Mouse (Mus musculus) liver, embryonic 14.5 days (tissue): ENCODE data around the gene Mrpl49. TPM values are rescaled to one million over a fixed set of nuclear protein-coding genes. Genes with fewer than 3 reads are reported as not detected.
A peak's percentile ranks its signal among the peaks of the same experiment; 100 is the strongest.

Experiments used
- ATAC-seq: fragments of 200-750 bp; cut with Nextera tagmentation; 2 replicates; pipeline ENCODE4 v1.8.0; 2017; ENCODE audit warnings: moderate number of reproducible peaks, mild to moderate bottlenecking, moderate library complexity; ENCODE audit not compliant: insufficient read depth
- DNase-seq, 3 experiments: peaks; one replicate each; pipeline ENCODE4 v3.0.0-alpha.2; 2012 to 2013; ENCODE audit warnings: low read depth in 3 of 3, low spot score in 3 of 3
- H3K27ac ChIP-seq: fragments of 300-500 bp; sonication (generic); 2 replicates; pipeline ENCODE4 v1.5.1; 2014; ENCODE audit warnings: moderate library complexity, mild to moderate bottlenecking, control low read depth, inconsistent platforms
- H3K27me3 ChIP-seq: fragments of 300-500 bp; sonication (generic); 2 replicates; pipeline ENCODE4 v1.6.1; 2014; ENCODE audit warnings: mild to moderate bottlenecking, low read length, moderate library complexity; ENCODE audit not compliant: control insufficient read depth, insufficient read depth
- H3K36me3 ChIP-seq: fragments of 300-500 bp; sonication (generic); replicated peaks from 2 replicates; pipeline ENCODE4 v1.6.1; 2014; ENCODE audit warnings: low read depth; ENCODE audit not compliant: control insufficient read depth, insufficient read depth
- H3K4me1 ChIP-seq, 2 experiments: fragments of 200-500 bp in 1 of 2; fragments of 300-500 bp in 1 of 2; sonication (generic) in 1 of 2; replicated peaks; 2 replicates each; pipeline ENCODE4 v1.6.1; 2012 to 2014; ENCODE audit warnings: antibody characterized with exemption in 1 of 2, inconsistent platforms in 1 of 2, low read length in 1 of 2; ENCODE audit not compliant: control insufficient read depth in 2 of 2, insufficient read depth in 2 of 2
- H3K4me2 ChIP-seq: fragments of 300-500 bp; sonication (generic); 2 replicates; pipeline ENCODE4 v1.6.1; 2014; ENCODE audit warnings: low read depth, mild to moderate bottlenecking, control low read depth, moderate library complexity
- H3K4me3 ChIP-seq, 2 experiments: fragments of 200-500 bp in 1 of 2; fragments of 300-500 bp in 1 of 2; sonication (generic) in 1 of 2; 2 replicates each; pipeline ENCODE4 v1.5.1; 2012 to 2014; ENCODE audit warnings: low read depth in 2 of 2, low read length in 2 of 2, mild to moderate bottlenecking in 2 of 2, control low read depth in 1 of 2, inconsistent platforms in 1 of 2, moderate library complexity in 1 of 2; ENCODE audit not compliant: insufficient read depth in 1 of 2
- H3K9ac ChIP-seq: fragments of 300-500 bp; sonication (generic); replicated peaks from 2 replicates; pipeline ENCODE4 v1.6.1; 2014; ENCODE audit warnings: mild to moderate bottlenecking, control low read depth, moderate library complexity
- H3K9me3 ChIP-seq: fragments of 300-500 bp; sonication (generic); 2 replicates; pipeline ENCODE4 v1.6.1; 2016; ENCODE audit warnings: low read length, mixed read lengths; ENCODE audit not compliant: control insufficient read depth
- CTCF ChIP-seq: IDR thresholded peaks from 2 replicates; pipeline ENCODE4 v1.5.1; 2016; ENCODE audit warnings: antibody characterized with exemption, low read depth, control low read depth
- EP300 ChIP-seq: IDR thresholded peaks from 2 replicates; pipeline ENCODE4 v1.6.1; 2016; ENCODE audit warnings: antibody characterized with exemption, low read depth
- WGBS: fragments of 180-500 bp; shearing (Covaris S2); extraction: QIAGEN DNeasy Blood & Tissue Kit; methylation state at CpG from one replicate; pipeline ENCODE4 v1.1.7; 2014; ENCODE audit not compliant: insufficient replicate concordance; 5-methylcytosine and 5-hydroxymethylcytosine counted together
- polyA plus RNA-seq, 2 experiments: library from polyadenylated mRNA; depleted of rRNA in 1 of 2; stranded (reverse) in 1 of 2; unstranded in 1 of 2; fragments of >200 nt; fragmentation: Nextera tagmentation in 1 of 2; extraction: Ambion mirVana in 1 of 2; gene quantifications; 2 replicates each; pipeline versions ENCODE4 v1.2.1 to v1.2.3; 2012 to 2014

The Mrpl49 gene
- polyA plus RNA-seq, 2 experiments, result 29.6 to 43.7 TPM

DNA sequence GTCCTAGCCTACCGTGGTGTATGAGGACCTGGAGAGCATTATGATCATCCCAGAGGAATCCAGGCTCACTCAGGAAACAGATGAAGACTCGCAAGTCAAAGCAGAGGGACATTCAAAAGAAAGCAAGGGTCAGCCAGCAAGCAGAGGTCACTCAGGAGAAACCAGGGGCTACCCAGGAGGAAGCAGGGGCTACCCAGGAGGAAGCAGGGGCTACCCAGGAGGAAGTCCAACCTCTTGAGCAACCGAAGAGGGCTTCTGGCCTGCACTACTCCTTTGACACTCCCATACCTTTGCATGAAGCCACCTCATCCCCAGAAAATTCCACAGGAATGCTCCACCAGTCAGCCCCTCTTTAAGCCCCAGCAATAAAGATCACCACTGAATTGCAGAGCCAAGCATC lies 40.3 kb upstream of the Mrpl49 start:
- Histone ChIP-seq H3K36me3 (peaks cover 17% of the 10 kb centered on the region), H3K4me2 (no peak overlapping the region), H3K27me3 (no peaks in the 10 kb centered on the region), H3K9ac (no peak overlapping the region), H3K4me3 (no peak overlapping the region), H3K27ac (no peak overlapping the region), H3K9me3 (no peaks in the 10 kb centered on the region), H3K4me1 (peaks cover 10% of the 10 kb centered on the region in 2 experiments)
- 61% methylated on average over 3 of the region's 3 CpGs for WGBS
- no peak for ATAC-seq
- TF ChIP-seq CTCF, result no peak
- TF ChIP-seq EP300, result no peak
- DNase-seq, result no peak

DNA sequence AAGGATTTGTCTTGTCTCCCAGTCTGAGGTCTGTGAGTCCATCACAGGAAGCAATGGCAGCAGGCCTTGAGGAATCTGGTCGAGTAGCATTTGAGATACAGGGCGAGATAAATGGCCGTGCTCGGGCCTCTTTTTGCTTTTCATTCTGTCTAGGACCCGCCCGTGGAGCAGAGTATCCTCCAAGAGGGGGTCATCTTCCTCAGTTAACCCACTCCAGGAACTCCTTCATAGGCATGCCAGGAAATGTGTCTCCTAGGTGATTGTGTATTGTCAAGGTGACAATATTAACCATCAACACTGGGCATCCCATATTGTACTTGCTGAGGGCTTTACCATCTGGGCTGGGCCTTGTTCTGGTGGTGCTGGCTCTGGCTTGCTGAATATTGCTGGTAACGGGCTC lies 36.5 kb upstream of the Mrpl49 start, which contains the start of gene AC131692.1:
AC131692.1 (plus strand) TSS at position 301 of the 400 bp plus-strand sequence.
- TF ChIP-seq EP300, result no peak
- Histone ChIP-seq H3K4me2 (no peak within 1 kb of the TSS), H3K36me3 (peaks cover 53% of the 10 kb centered on the region), H3K4me1 (no peaks in the 10 kb centered on the region), H3K27ac (no peak within 1 kb of the TSS), H3K27me3 (no peaks in the 10 kb centered on the region), H3K9me3 (no peaks in the 10 kb centered on the region), H3K4me3 (no peak within 1 kb of the TSS), H3K9ac (no peak within 1 kb of the TSS)
- no peak for DNase-seq
- ATAC-seq, result no peak
- 77% methylated on average over 7 of the region's 7 CpGs for WGBS

DNA sequence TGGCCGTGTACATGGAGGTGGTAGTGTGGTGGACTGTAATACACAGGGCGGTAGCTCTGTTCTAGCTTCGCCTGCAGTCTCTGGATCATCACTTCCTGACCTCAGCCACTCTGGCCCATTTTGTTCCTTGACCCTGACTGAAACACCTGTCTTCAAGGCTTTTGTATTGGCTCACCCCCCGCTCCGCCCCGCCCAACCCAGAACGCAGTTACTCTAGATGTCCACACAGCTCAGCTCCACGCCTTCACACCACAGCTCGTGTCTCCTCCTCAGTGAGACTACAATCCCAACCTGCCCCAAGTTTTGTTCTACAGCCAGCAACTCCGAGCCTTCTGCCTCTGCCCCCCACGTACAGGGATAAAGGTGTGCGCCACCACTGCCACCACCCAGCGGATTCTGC lies 31.3 kb upstream of the Mrpl49 start:
- TF ChIP-seq CTCF, result no peak
- no peak for TF ChIP-seq EP300
- Histone ChIP-seq H3K27ac (no peak overlapping the region), H3K36me3 (peaks cover 66% of the 10 kb centered on the region), H3K27me3 (no peaks in the 10 kb centered on the region), H3K4me1 (peaks cover 7 to 8% of the 10 kb centered on the region in 2 experiments; a peak in 3 of 4 replicates), H3K4me2 (no peak overlapping the region), H3K4me3 (no peak overlapping the region), H3K9ac (no peak overlapping the region), H3K9me3 (no peaks in the 10 kb centered on the region)
- no peak for DNase-seq
- no peak for ATAC-seq
- WGBS, result 93% methylated on average over 13 of the region's 13 CpGs

DNA sequence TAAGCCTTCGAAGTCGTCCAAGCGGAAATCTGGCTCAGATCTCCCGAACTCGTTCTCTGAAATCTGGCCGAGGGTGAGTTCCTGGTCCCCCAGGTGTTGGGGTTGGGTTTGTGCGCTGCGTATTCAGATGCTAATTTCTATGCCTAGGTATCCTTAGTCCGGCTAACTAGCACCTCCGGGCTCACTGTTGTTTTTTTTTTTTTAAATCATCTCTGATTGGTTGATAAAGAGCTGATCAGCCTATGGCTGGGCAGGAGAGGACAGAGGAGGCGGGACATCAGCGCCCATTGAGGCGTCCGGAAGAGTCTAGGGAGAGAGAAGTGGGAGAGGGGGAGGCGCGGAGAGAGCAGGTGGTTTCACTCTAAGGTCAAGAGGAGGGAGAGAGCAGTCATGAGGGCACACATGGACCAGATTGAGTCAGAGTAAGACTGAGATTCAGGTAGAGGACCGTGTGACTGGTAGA lies 27.9 kb upstream of the Mrpl49 start:
- H3K9me3 ChIP-seq, result no peaks in the 10 kb centered on the region
- peak overlapping the region; percentile 93 for H3K9ac ChIP-seq
- H3K4me1 ChIP-seq, result peaks cover 9 to 10% of the 10 kb centered on the region in 2 experiments; a peak in 3 of 4 replicates
- TF ChIP-seq EP300 (no peak), CTCF (no peak)
- H3K27ac ChIP-seq, result peak overlapping the region; percentile 87
- WGBS, result under 1% methylated on average over 17 of the region's 17 CpGs
- peaks cover 36% of the 10 kb centered on the region for H3K36me3 ChIP-seq
- peak overlapping the region; percentile 81 for H3K4me3 ChIP-seq
- peak; percentile 75 for ATAC-seq
- no peaks in the 10 kb centered on the region for H3K27me3 ChIP-seq
- H3K4me2 ChIP-seq, result peak overlapping the region; percentile 92
- peak; percentile 73 to 81 (median 77) for DNase-seq

DNA sequence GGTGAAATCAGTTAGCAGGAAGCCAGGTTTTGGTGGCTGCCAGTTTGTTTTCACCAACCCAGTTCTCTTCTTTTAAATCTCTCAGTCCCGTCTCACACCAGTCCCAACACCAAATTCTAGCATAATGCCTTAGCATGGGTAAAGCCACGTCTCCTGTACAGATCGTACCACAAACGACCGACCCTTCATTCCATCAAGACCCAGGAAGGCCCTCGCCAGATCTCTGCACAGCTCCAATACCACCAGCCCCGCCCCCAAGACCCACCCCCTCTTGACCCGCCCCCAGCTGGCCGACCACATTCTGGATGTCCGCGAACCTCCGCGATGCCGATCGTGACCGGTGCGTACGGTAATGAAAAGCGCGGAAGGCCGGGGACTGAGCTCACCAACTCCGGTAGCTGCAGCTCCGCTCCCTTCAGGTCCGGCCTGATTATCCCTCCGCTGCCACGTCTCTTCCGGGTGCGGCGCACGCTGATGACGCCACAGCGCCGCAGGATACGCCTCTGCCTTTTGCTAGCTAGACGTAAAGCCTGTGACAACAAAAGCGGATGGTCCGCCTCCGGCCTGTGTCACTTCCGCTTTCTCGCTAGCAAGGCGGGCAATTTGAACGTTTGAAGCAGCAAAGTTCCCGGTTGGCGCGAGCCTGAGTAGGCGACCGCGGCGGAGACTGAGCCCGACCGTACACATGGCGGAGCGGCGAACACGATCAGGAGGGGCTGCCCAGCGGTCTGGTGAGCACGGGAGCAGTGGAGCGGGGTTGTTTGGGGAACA lies 27.1 kb upstream of the Mrpl49 start, which contains the start of the genes Zfpl1 and Cdca5:
Zfpl1 (minus strand) TSS at position 479 of the 771 bp plus-strand sequence.
Cdca5 (plus strand) TSS at position 506 of the 771 bp plus-strand sequence.
- no peaks in the 10 kb centered on the region for H3K27me3 ChIP-seq
- peak within 1 kb of the TSS; percentile 92 for H3K4me2 ChIP-seq
- peak; percentile 86 for ATAC-seq
- peaks cover 28% of the 10 kb centered on the region for H3K36me3 ChIP-seq
- WGBS, result under 1% methylated on average over 58 of the region's 58 CpGs
- H3K4me1 ChIP-seq, result peaks cover 9 to 10% of the 10 kb centered on the region in 2 experiments; a peak in 3 of 4 replicates
- H3K9me3 ChIP-seq, result no peaks in the 10 kb centered on the region
- peak within 1 kb of the TSS; percentile 81 for H3K4me3 ChIP-seq
- peak within 1 kb of the TSS; percentile 93 for H3K9ac ChIP-seq
- TF ChIP-seq EP300 (no peak), CTCF (0 out of 2 replicates have a peak, but pooled peaks have one; percentile 14)
- peak; percentile 98 for DNase-seq
- peak within 1 kb of the TSS; percentile 87 for H3K27ac ChIP-seq
